Comparison of ENCODE assay signal across 9 mouse cellular contexts in the genomic region with DNA sequence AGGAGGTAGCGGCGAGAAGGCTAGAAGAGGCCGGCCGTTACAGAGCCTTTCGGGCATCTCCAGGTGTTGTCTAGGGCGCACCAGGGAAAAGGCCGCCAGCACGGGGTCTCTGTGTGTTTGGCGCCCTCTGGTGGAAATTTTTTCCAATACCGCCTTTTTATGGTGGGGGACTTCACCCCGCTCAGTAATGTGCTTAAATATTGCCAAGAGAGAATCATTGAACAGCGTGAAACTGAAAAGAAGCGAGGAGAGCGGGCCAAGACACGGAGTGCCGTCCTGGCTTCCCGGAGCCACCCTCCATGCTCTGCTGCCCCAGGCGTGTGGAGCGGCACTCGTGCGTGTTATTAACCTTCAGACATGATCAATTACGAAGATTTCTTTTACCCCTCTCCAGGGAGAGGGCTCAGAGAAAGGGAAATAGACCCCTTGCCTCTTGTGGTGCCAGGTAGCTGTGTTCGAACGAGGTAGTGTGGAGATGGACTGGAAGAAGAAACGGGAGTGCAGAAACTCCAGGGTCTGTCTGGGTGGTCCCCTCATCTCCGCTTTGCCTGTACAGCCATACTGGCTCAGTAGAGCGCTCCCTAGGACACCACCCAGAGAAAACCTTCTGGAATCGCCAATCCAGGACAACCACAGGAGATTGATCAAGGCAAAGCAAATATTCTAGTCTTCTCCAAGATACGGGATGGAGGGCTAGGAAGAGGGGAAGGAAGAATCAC. TPM values are rescaled to one million over a fixed set of nuclear protein-coding genes. Genes with fewer than 3 reads are reported as not detected.
DNase-seq lines count a peak whose midpoint lies in the region; ATAC-seq and TF ChIP-seq lines count a peak whose summit lies in the region.
"Had no signal": no experiment of that assay in that cellular context is flagged by ENCODE, and none has a peak within 500 bp of the region (broad histone marks: within the 10 kb centered on the region; RNA-seq: fewer than 3 reads in every experiment).

No protein-coding gene starts in this region.

- H3K9me3 ChIP-seq in forebrain, postnatal 0 days (ENCODE audit: low read length): no peaks in the 10 kb centered on the region
- H3K9me3 ChIP-seq in lung, embryonic 14.5 days (ENCODE audit: low read depth, low read length): no peaks in the 10 kb centered on the region

- DNase-seq in thymus, adult 2 months: peak; percentile 48
- no peak for DNase-seq in thymus, adult 18-20 months
- peak; percentile 93 for DNase-seq in forebrain, postnatal 0 days
- peak; percentile 52 for DNase-seq in kidney, adult 9 months
- peak; percentile 86 for DNase-seq in lung, embryonic 14.5 days
- peak; percentile 81 for DNase-seq in retina, postnatal 1 day

- peak overlapping the region; percentile 60 for H3K4me2 ChIP-seq in forebrain, postnatal 0 days (ENCODE audit: low read depth)
- H3K4me2 ChIP-seq in lung, embryonic 14.5 days: no peak overlapping the region

- H3K27ac ChIP-seq in thymus, adult 2 months (ENCODE audit: control insufficient read depth, insufficient read depth, low read length): no peak overlapping the region
- no peak overlapping the region for H3K27ac ChIP-seq in bone marrow, adult 2 months (ENCODE audit: control insufficient read depth, insufficient read depth, low read depth, low read length, poor library complexity)
- peak overlapping the region; percentile 93 for H3K27ac ChIP-seq in forebrain, postnatal 0 days (ENCODE audit: low read depth, low read length)
- no peak overlapping the region for H3K27ac ChIP-seq in lung, embryonic 14.5 days (ENCODE audit: low read depth)

- H3K4me3 ChIP-seq in thymus, adult 2 months (ENCODE audit: control insufficient read depth, insufficient read depth, low read length): no peak overlapping the region
- no peak overlapping the region for H3K4me3 ChIP-seq in bone marrow, adult 2 months (replicated peaks; ENCODE audit: control insufficient read depth, low read depth, low read length)
- peak overlapping the region; percentile 54 for H3K4me3 ChIP-seq in forebrain, postnatal 0 days (ENCODE audit: low read depth, low read length)
- H3K4me3 ChIP-seq in lung, embryonic 14.5 days (ENCODE audit: low read depth, low read length): no peak overlapping the region; the same call in 1 of the 2 replicates

- TF ChIP-seq CTCF in thymus, adult 2 months (IDR thresholded peaks at IDR 0.05; ENCODE audit: borderline replicate concordance, control insufficient read depth, extremely low read depth, insufficient read depth, low read length, poor library complexity): peak; percentile 67; the same call in 1 of the 2 replicates
- TF ChIP-seq CTCF in bone marrow, adult 2 months (IDR thresholded peaks at IDR 0.05; ENCODE audit: control insufficient read depth, insufficient read depth, low read length): peak; percentile 37; the same call in 1 of the 2 replicates
- TF ChIP-seq CTCF in forebrain, postnatal 0 days (IDR thresholded peaks at IDR 0.05; ENCODE audit: low read depth): peak; percentile 78
- TF ChIP-seq CTCF in lung, embryonic 14.5 days (IDR thresholded peaks at IDR 0.05; ENCODE audit: low read depth): peak; percentile 73

- peak; percentile 52 for ATAC-seq in forebrain, postnatal 0 days
- ATAC-seq in lung, embryonic 14.5 days (ENCODE audit: insufficient read depth): no peak
- no peak for ATAC-seq in megakaryocyte, adult 5-6 weeks (ENCODE audit: poor library complexity, severe bottlenecking)

- no peaks in the 10 kb centered on the region for H3K4me1 ChIP-seq in thymus, adult 2 months (replicated peaks; ENCODE audit: control insufficient read depth, insufficient read depth, low read length)
- no peaks in the 10 kb centered on the region for H3K4me1 ChIP-seq in bone marrow, adult 2 months (ENCODE audit: control insufficient read depth, insufficient read depth, low read length)
- no peaks in the 10 kb centered on the region; the same call in 1 of the 2 replicates for H3K4me1 ChIP-seq in forebrain, postnatal 0 days (ENCODE audit: insufficient read depth)
- H3K4me1 ChIP-seq in lung, embryonic 14.5 days (ENCODE audit: insufficient read depth): peaks cover 5% of the 10 kb centered on the region

- peak overlapping the region; percentile 74 for H3K9ac ChIP-seq in forebrain, postnatal 0 days
- H3K9ac ChIP-seq in lung, embryonic 14.5 days: no peak overlapping the region

- WGBS in thymus, adult 2 months: 6% methylated on average over 29 of the region's 29 CpGs
- WGBS in bone marrow, adult 2 months: 4% methylated on average over 29 of the region's 29 CpGs
- under 1% methylated on average over 29 of the region's 29 CpGs for WGBS in forebrain, postnatal 0 days
- 1% methylated on average over 29 of the region's 29 CpGs for WGBS in lung, embryonic 14.5 days

- peaks cover 19% of the 10 kb centered on the region for H3K27me3 ChIP-seq in thymus, adult 2 months (ENCODE audit: control insufficient read depth, insufficient read depth, low read length)
- H3K27me3 ChIP-seq in forebrain, postnatal 0 days (ENCODE audit: insufficient read depth, low read length): peaks cover 25% of the 10 kb centered on the region
- peaks cover 75% of the 10 kb centered on the region for H3K27me3 ChIP-seq in lung, embryonic 14.5 days (ENCODE audit: insufficient read depth, low read length)

- no peaks in the 10 kb centered on the region for H3K36me3 ChIP-seq in thymus, adult 2 months (ENCODE audit: control insufficient read depth, insufficient read depth, low read length)
- H3K36me3 ChIP-seq in forebrain, postnatal 0 days (ENCODE audit: insufficient read depth): no peaks in the 10 kb centered on the region
- no peaks in the 10 kb centered on the region for H3K36me3 ChIP-seq in lung, embryonic 14.5 days (ENCODE audit: insufficient read depth)

- TF ChIP-seq POLR2A in thymus, adult 2 months (IDR thresholded peaks at IDR 0.05; ENCODE audit: control insufficient read depth, extremely low read depth, insufficient read depth, low read length, poor library complexity): no peak
- TF ChIP-seq POLR2A in bone marrow, adult 2 months (IDR thresholded peaks at IDR 0.05; ENCODE audit: borderline replicate concordance, control insufficient read depth, low read depth, low read length): no peak

RNA-seq across cellular contexts. Expression of gene Gad1, which starts 8.4 kb away (rescaled TPM):
- 1.1 and 2.9 TPM in 2 replicates for polyA plus RNA-seq in thymus, adult 2 months (2012; rRNA removed)
- 3.2 TPM in 1 of 2 replicates, not detected in the other for polyA plus RNA-seq in bone marrow, adult 2 months (2011; ENCODE audit: insufficient read depth, insufficient read length, low replicate concordance, missing spikeins)
- total RNA-seq in forebrain, postnatal 0 days (2014; rRNA removed): 94.7 and 135 TPM in 2 replicates
- 89.5 and 122 TPM in 2 replicates for polyA plus RNA-seq in forebrain, postnatal 0 days (2015; fragmentation: Nextera tagmentation; extraction: Ambion mirVana)
- polyA plus RNA-seq in lung, embryonic 14.5 days (2014; fragmentation: Nextera tagmentation; extraction: Ambion mirVana): 0.11 and 0.28 TPM in 2 replicates
- total RNA-seq in megakaryocyte, adult 5-6 weeks (2015): not detected in 2 replicates
- total RNA-seq in megakaryocyte, adult 5-6 weeks (2017): not detected in 2 replicates

RNA-seq across cellular contexts. Expression of gene Erich2, which starts 52.6 kb away (rescaled TPM):
- 0.09 TPM in 1 of 2 replicates, not detected in the other for polyA plus RNA-seq in thymus, adult 2 months (2012; rRNA removed)
- polyA plus RNA-seq in bone marrow, adult 2 months (2011; ENCODE audit: insufficient read depth, insufficient read length, low replicate concordance, missing spikeins): not detected in 2 replicates
- total RNA-seq in forebrain, postnatal 0 days (2014; rRNA removed): 0.81 and 1.4 TPM in 2 replicates
- polyA plus RNA-seq in forebrain, postnatal 0 days (2015; fragmentation: Nextera tagmentation; extraction: Ambion mirVana): 1.8 and 3.8 TPM in 2 replicates
- polyA plus RNA-seq in lung, embryonic 14.5 days (2014; fragmentation: Nextera tagmentation; extraction: Ambion mirVana): 6.1 and 6.2 TPM in 2 replicates
- not detected in 2 replicates for total RNA-seq in megakaryocyte, adult 5-6 weeks (2015)
- not detected in 2 replicates for total RNA-seq in megakaryocyte, adult 5-6 weeks (2017)
- total RNA-seq: neutrophil, adult 5-6 weeks had no signal

Comparison
In these comparisons a context has a peak if more than half of its experiments do, and no peak if none do; other contexts are left out.
1. DNase-seq: peak in thymus, adult 2 months (single experiment), forebrain, postnatal 0 days (single experiment), kidney, adult 9 months (single experiment), lung, embryonic 14.5 days (single experiment) and retina, postnatal 1 day (single experiment); none in thymus, adult 18-20 months (0 of 2).
2. RNA of gene Gad1, which starts 8.4 kb away (polyA plus RNA-seq): 89.5 to 122 TPM in forebrain, postnatal 0 days; 3.2 TPM in bone marrow, adult 2 months, 1.1 to 2.9 TPM in thymus, adult 2 months and 0.11 to 0.28 TPM in lung, embryonic 14.5 days; every median in the first group is over 10 times any median in the second.
3. Peak in every context shown above with its lines, with median percentiles within 50 percentile points of each other: CTCF ChIP-seq.